Mouse (Mus musculus) regulatory T cell (primary cell): ENCODE measurements at regions not wholly inside any gene's neighbourhood (a gene's known extent, or its start where the extent isn't known, plus 50 kb on each side); places are given as distances from the start of the nearest gene placed in this dataset.

Source experiments
- in situ Hi-C: fragments of 300-600 bp; cut with MboI, MseI; formaldehyde crosslinking; loops from one replicate; pipeline ENCODE4 v1.15.1; 2025; ENCODE audit warnings: high pct_unique_total_duplicates

GRCm38 (mm10) chr3:144378524-144379225, 173.7 kb upstream of the Lmo4 start:
- in situ Hi-C loops = no loop called here

GRCm38 (mm10) chr3:144377626-144378523, 172.9 kb upstream of the Lmo4 start:
- in situ Hi-C loops = no loop called here

- in situ Hi-C loops = no loop called here
Observed at GRCm38 (mm10) chr3:144376463-144377402, 171.7 kb upstream of the Lmo4 start.

- in situ Hi-C loops = no loop called here
Observed at GRCm38 (mm10) chr3:144375725-144376412, 170.8 kb upstream of the Lmo4 start.

- in situ Hi-C loops = loop anchor here (5.0 kb wide), 1 partner anchor 59 kb away; no protein-coding TSS in a partner anchor
Observed at GRCm38 (mm10) chr3:144368300-144368699, 163.3 kb upstream of the Lmo4 start.

GRCm38 (mm10) chr3:144367766-144368116, 162.7 kb upstream of the Lmo4 start:
- in situ Hi-C loops = loop anchor here (5.0 kb wide), 1 partner anchor 60 kb away; no protein-coding TSS in a partner anchor

- in situ Hi-C loops = loop anchor here (5.0 kb wide), 1 partner anchor 60 kb away; no protein-coding TSS in a partner anchor
Observed at GRCm38 (mm10) chr3:144366976-144367765, 162.2 kb upstream of the Lmo4 start.

GRCm38 (mm10) chr3:144365894-144366293, 160.9 kb upstream of the Lmo4 start:
- in situ Hi-C loops = loop anchor here (5.0 kb wide), 1 partner anchor 61 kb away; no protein-coding TSS in a partner anchor

- in situ Hi-C loops = no loop called here
Observed at GRCm38 (mm10) chr3:144362472-144362871, 157.5 kb upstream of the Lmo4 start.

- in situ Hi-C loops = no loop called here
Observed at GRCm38 (mm10) chr3:144361203-144361978, 156.4 kb upstream of the Lmo4 start.

- in situ Hi-C loops = no loop called here
Observed at GRCm38 (mm10) chr3:144356948-144357295, 151.9 kb upstream of the Lmo4 start.

- in situ Hi-C loops = no loop called here
Observed at GRCm38 (mm10) chr3:144356103-144356947, 151.3 kb upstream of the Lmo4 start.

GRCm38 (mm10) chr3:144352559-144352958, 147.5 kb upstream of the Lmo4 start:
- in situ Hi-C loops = no loop called here

GRCm38 (mm10) chr3:144348431-144348830, 143.4 kb upstream of the Lmo4 start:
- in situ Hi-C loops = no loop called here

GRCm38 (mm10) chr3:144335237-144335636, 130.2 kb upstream of the Lmo4 start:
- in situ Hi-C loops = no loop called here

GRCm38 (mm10) chr3:144334201-144334600, 129.2 kb upstream of the Lmo4 start:
- in situ Hi-C loops = no loop called here

GRCm38 (mm10) chr3:144332353-144332752, 127.3 kb upstream of the Lmo4 start:
- in situ Hi-C loops = no loop called here

- in situ Hi-C loops = no loop called here
Observed at GRCm38 (mm10) chr3:144329117-144329516, 124.1 kb upstream of the Lmo4 start.
